Mouse (Mus musculus) brain, embryonic 14.5 days (tissue): ENCODE results near the gene Adarb2. TPM values are rescaled to one million over a fixed set of nuclear protein-coding genes. Genes with fewer than 3 reads are reported as not detected.

Experiments used
- DNase-seq: peaks from one replicate; pipeline ENCODE4 v3.0.0-alpha.2; 2011; ENCODE audit warnings: low read depth
- CTCF ChIP-seq: fragments of 200-500 bp; IDR thresholded peaks from 2 replicates; pipeline ENCODE4 v1.5.1; 2012; ENCODE audit warnings: inconsistent platforms, mild to moderate bottlenecking, moderate library complexity, borderline replicate concordance; ENCODE audit not compliant: insufficient read depth, insufficient read length; ENCODE audit errors: extremely low read depth
- POLR2A ChIP-seq: fragments of 200-500 bp; IDR thresholded peaks from 2 replicates; pipeline ENCODE4 v1.6.1; 2012; ENCODE audit warnings: mild to moderate bottlenecking, inconsistent platforms, borderline replicate concordance; ENCODE audit not compliant: poor library complexity, insufficient read depth, insufficient read length, severe bottlenecking; ENCODE audit errors: extremely low read depth
- polyA plus RNA-seq: library from polyadenylated mRNA; depleted of rRNA; stranded (reverse); fragments of >200 nt; gene quantifications from 2 replicates; pipeline ENCODE4 v1.2.3, GENCODE M21; 2012

Adarb2 gene
- polyA plus RNA-seq, 1 experiment: 18.8 TPM

DNA sequence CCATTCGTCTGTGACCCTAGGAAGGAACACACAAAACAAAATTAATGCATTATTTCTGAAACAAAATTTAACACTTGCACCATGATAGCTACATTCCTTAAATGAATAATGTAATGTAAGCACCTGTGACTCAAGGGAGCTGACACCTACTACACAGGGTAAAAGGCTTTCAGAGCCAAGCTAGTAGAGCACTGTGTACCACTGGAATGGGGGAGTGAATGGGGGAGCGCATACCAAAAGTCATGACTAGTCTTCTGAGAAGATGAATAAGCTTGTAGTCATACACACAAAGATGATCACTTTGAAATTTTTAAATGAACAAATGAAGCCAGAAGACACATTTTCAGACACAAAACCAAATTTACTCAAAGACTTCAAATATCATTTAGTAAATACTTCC is 603.3 kb downstream of the Adarb2 start:
- TF ChIP-seq POLR2A (no peak), CTCF (no peak)
- DNase-seq: no peak
